Mouse (Mus musculus) CH12.LX (cell line): ENCODE data around the gene Ankfy1. TPM values are rescaled to one million over a fixed set of nuclear protein-coding genes. Genes with fewer than 3 reads are reported as not detected.

Experiments
- DNase-seq: peaks from one replicate; pipeline ENCODE4 v3.0.0-alpha.2; 2013; ENCODE audit errors: extremely low read depth
- H3K27ac ChIP-seq: 2 replicates; pipeline ENCODE4 v1.5.1; 2012; ENCODE audit warnings: low read depth, mild to moderate bottlenecking, control low read depth, moderate library complexity; ENCODE audit not compliant: insufficient read depth
- H3K27me3 ChIP-seq: replicated peaks from 2 replicates; pipeline ENCODE3; 2012; ENCODE audit warnings: inconsistent platforms
- H3K36me3 ChIP-seq, 2 experiments: replicated peaks in 1 of 2; 2 replicates each; pipeline versions ENCODE3 to v1.6.1; 2012; ENCODE audit warnings: inconsistent platforms in 1 of 2, low read length in 1 of 2, mild to moderate bottlenecking in 1 of 2, mixed read lengths in 1 of 2, moderate library complexity in 1 of 2; ENCODE audit not compliant: control insufficient read depth in 1 of 2, insufficient read depth in 1 of 2
- H3K4me1 ChIP-seq, 2 experiments: 2 replicates each; pipeline ENCODE4 v1.6.1; 2012; ENCODE audit warnings: inconsistent platforms in 1 of 2, moderate library complexity in 1 of 2; ENCODE audit not compliant: insufficient read depth in 2 of 2, control insufficient read depth in 1 of 2
- H3K4me2 ChIP-seq: 2 replicates; pipeline ENCODE4 v1.6.1; 2012; ENCODE audit warnings: low read depth, mild to moderate bottlenecking, control low read depth; ENCODE audit not compliant: poor library complexity, insufficient read depth, severe bottlenecking
- H3K4me3 ChIP-seq, 3 experiments: fragments of 150-350 bp in 1 of 3; sonication (generic) in 1 of 3; replicated peaks in 1 of 3; 2 replicates each; pipeline versions ENCODE3 to v1.5.1; 2011 to 2012; ENCODE audit warnings: low read depth in 2 of 3, low read length in 2 of 3, mild to moderate bottlenecking in 2 of 3, moderate library complexity in 2 of 3, control low read depth in 1 of 3, improper control_type of control experiment in 1 of 3, inconsistent platforms in 1 of 3, mixed read lengths in 1 of 3; ENCODE audit not compliant: poor library complexity in 1 of 3
- H3K79me2 ChIP-seq: replicated peaks from 2 replicates; pipeline ENCODE4 v1.6.1; 2012; ENCODE audit warnings: mild to moderate bottlenecking, moderate library complexity; ENCODE audit not compliant: control insufficient read depth, poor library complexity, insufficient read depth, severe bottlenecking; ENCODE audit errors: extremely low read depth
- H3K9ac ChIP-seq: 2 replicates; pipeline ENCODE4 v1.6.1; 2012; ENCODE audit warnings: low read depth, mild to moderate bottlenecking, control low read depth, moderate library complexity; ENCODE audit not compliant: insufficient read depth
- H3K9me3 ChIP-seq: replicated peaks from 2 replicates; pipeline ENCODE3; 2012; ENCODE audit warnings: low read length, inconsistent platforms, mixed read lengths
- CTCF ChIP-seq, 2 experiments: IDR thresholded peaks in 1 of 2; conservative IDR thresholded peaks in 1 of 2; 2 replicates each; pipeline ENCODE4 v1.5.1; 2011 to 2012; ENCODE audit warnings: low read depth in 2 of 2, low read length in 2 of 2, improper control_type of control experiment in 1 of 2, inconsistent platforms in 1 of 2, mild to moderate bottlenecking in 1 of 2, moderate library complexity in 1 of 2
- ELF1 ChIP-seq: IDR thresholded peaks from 2 replicates; pipeline ENCODE4 v1.6.1; 2014; ENCODE audit warnings: low read depth, mild to moderate bottlenecking, inconsistent platforms, low read length, improper control_type of control experiment
- ETS1 ChIP-seq: conservative IDR thresholded peaks from 2 replicates; pipeline ENCODE4 v1.6.1; 2012; ENCODE audit warnings: low read depth, mild to moderate bottlenecking, inconsistent platforms, low read length, improper control_type of control experiment, moderate library complexity
- GABPA ChIP-seq: IDR thresholded peaks from 2 replicates; pipeline ENCODE4 v1.6.1; 2012; ENCODE audit warnings: low read depth, low read length, improper control_type of control experiment, inconsistent platforms; ENCODE audit not compliant: insufficient replicate concordance
- HCFC1 ChIP-seq: IDR thresholded peaks from 2 replicates; pipeline ENCODE4 v1.6.1; 2012; ENCODE audit warnings: low read depth, mild to moderate bottlenecking, inconsistent platforms, low read length, improper control_type of control experiment
- IRF4 ChIP-seq: IDR thresholded peaks from 2 replicates; pipeline ENCODE4 v1.6.1; 2014; ENCODE audit warnings: low read depth, mild to moderate bottlenecking, inconsistent platforms, low read length, improper control_type of control experiment
- JUN ChIP-seq: IDR thresholded peaks from 2 replicates; pipeline ENCODE4 v1.6.1; 2011; ENCODE audit warnings: low read depth, mild to moderate bottlenecking, low read length, improper control_type of control experiment, moderate library complexity; ENCODE audit not compliant: insufficient read depth
- MAX ChIP-seq: IDR thresholded peaks from 2 replicates; pipeline ENCODE4 v1.6.1; 2011; ENCODE audit warnings: low read length, improper control_type of control experiment
- MAZ ChIP-seq: IDR thresholded peaks from 2 replicates; pipeline ENCODE4 v1.6.1; 2012; ENCODE audit warnings: low read depth, mild to moderate bottlenecking, inconsistent platforms, low read length, improper control_type of control experiment, moderate library complexity
- MXI1 ChIP-seq: IDR thresholded peaks from 2 replicates; pipeline ENCODE4 v1.6.1; 2011; ENCODE audit warnings: mild to moderate bottlenecking, low read depth, low read length, improper control_type of control experiment
- NELFE ChIP-seq: IDR thresholded peaks from 2 replicates; pipeline ENCODE4 v1.6.1; 2011; ENCODE audit warnings: low read depth, low read length, improper control_type of control experiment
- NRF1 ChIP-seq: IDR thresholded peaks from 2 replicates; pipeline ENCODE4 v1.6.1; 2014; ENCODE audit warnings: low read depth, mild to moderate bottlenecking, inconsistent platforms, low read length, improper control_type of control experiment, moderate library complexity
- PAX5 ChIP-seq: IDR thresholded peaks from 2 replicates; pipeline ENCODE4 v1.6.1; 2012; ENCODE audit warnings: low read length, inconsistent platforms, mixed read lengths
- POLR2AphosphoS2 ChIP-seq: IDR thresholded peaks from 2 replicates; pipeline ENCODE4 v1.6.1; 2011; ENCODE audit warnings: low read depth, low read length, improper control_type of control experiment
- RAD21 ChIP-seq: IDR thresholded peaks from 2 replicates; pipeline ENCODE4 v1.6.1; 2011; ENCODE audit warnings: low read depth, mild to moderate bottlenecking, low read length, improper control_type of control experiment, moderate library complexity
- RCOR1 ChIP-seq: conservative IDR thresholded peaks from 2 replicates; pipeline ENCODE4 v1.6.1; 2012; ENCODE audit warnings: low read depth, mild to moderate bottlenecking, inconsistent platforms, low read length, improper control_type of control experiment
- SIN3A ChIP-seq: IDR thresholded peaks from 2 replicates; pipeline ENCODE4 v1.6.1; 2012; ENCODE audit warnings: low read length, improper control_type of control experiment, inconsistent platforms
- SMC3 ChIP-seq: IDR thresholded peaks from 2 replicates; pipeline ENCODE4 v1.6.1; 2011; ENCODE audit warnings: low read depth, low read length, improper control_type of control experiment
- TBP ChIP-seq: conservative IDR thresholded peaks from 2 replicates; pipeline ENCODE4 v1.6.1; 2011; ENCODE audit warnings: low read depth, low read length, improper control_type of control experiment
- USF1 ChIP-seq: IDR thresholded peaks from 2 replicates; pipeline ENCODE4 v1.6.1; 2014; ENCODE audit warnings: low read depth, mild to moderate bottlenecking, inconsistent platforms, low read length, improper control_type of control experiment
- ZC3H11A ChIP-seq: IDR thresholded peaks from 2 replicates; pipeline ENCODE4 v1.6.1; 2012; ENCODE audit warnings: low read depth, mild to moderate bottlenecking, inconsistent platforms, low read length, improper control_type of control experiment
- ZMIZ1 ChIP-seq: IDR thresholded peaks from 2 replicates; pipeline ENCODE4 v1.6.1; 2012; ENCODE audit warnings: low read depth, mild to moderate bottlenecking, inconsistent platforms, low read length, improper control_type of control experiment
- ZNF384 ChIP-seq: IDR thresholded peaks from 2 replicates; pipeline ENCODE4 v1.6.1; 2012; ENCODE audit warnings: low read depth, low read length, improper control_type of control experiment, inconsistent platforms
- dilution Hi-C: fragments of 300-500 bp; cut with MboI; formaldehyde crosslinking; loops from 2 replicates; pipeline ENCODE4 v1.14.3; 2020; ENCODE audit warnings: low sequenced_read_pairs; ENCODE audit not compliant: extremely low pct_unique_long_range_greater_than_20kb, extremely low pct_ligation_motif_present
- in situ Hi-C: fragments of 300-500 bp; cut with MboI; formaldehyde crosslinking; loops from 3 replicates; pipeline ENCODE4 v1.14.3; 2019; ENCODE audit warnings: low sequenced_read_pairs, low pct_ligation_motif_present, low pct_unique_long_range_greater_than_20kb, mixed read lengths
- polyA plus RNA-seq: library from polyadenylated mRNA; unstranded; fragments of >175 nt; gene quantifications from 2 replicates; pipeline ENCODE4 v1.2.1, GENCODE M21; 2012; ENCODE audit warnings: low read depth; ENCODE audit not compliant: insufficient read length
- total RNA-seq, 2 experiments: library from RNA; depleted of rRNA; stranded (reverse); fragments of 300-350 nt in 1 of 2; fragments of >200 nt in 1 of 2; gene quantifications; 2 replicates each; pipeline ENCODE4 v1.2.3; 2012 to 2014

The Ankfy1 gene
- total and polyA plus RNA-seq, 3 experiments: 31.4 to 37.0 (median 31.5) TPM

DNA sequence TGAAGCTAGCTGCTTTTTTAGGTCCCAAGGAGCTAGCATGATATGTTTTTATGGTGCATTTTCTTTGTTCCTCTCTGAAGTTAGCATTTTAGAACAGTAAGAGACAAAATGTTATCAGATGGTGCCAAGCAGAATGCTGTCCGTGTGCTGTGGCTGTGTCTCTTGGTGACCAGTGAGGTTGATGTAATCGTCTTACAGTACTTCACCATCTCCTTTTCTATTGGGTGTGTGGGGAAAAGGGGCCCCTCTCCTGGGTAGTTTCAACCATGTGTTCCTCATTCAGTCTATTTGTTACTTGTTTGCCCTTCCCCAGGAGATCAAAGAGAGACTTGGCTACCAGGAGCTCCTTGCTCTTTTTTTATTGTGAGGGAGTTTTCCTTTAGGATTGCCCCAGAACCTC is 33.4 kb downstream of the Ankfy1 start (continued):
- no peak for TF ChIP-seq ZC3H11A
- TF ChIP-seq CTCF (conservative IDR thresholded peaks at IDR 0.05 in 1 of 2, IDR thresholded peaks at IDR 0.05 in 1 of 2; ENCODE audit: low read depth in 2 of 2, low read length in 2 of 2): no peak
- peak; percentile 22; the same call in 1 of the 2 replicates for TF ChIP-seq MXI1
- TF ChIP-seq NRF1: no peak
- no peak for TF ChIP-seq SIN3A

DNA sequence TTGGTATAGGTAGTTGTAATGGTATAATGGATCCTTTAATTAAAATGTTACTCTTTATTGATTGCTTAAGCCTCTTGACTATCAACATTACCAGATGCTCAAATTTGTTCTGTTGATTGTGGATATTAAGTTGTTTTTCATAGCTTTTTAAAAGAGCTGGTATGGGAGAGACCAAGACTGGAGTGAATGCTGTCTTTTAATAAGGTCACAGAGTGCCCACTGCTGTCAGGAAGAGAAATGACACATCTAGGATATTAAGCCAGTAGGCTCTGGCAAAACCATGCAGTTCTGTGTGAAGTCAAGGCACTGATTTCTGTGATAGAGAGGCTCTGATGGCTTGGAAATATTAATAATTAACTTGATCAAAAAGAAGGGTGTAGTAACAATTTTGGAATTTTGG is 34.1 kb downstream of the Ankfy1 start:
- Histone ChIP-seq H3K4me1 (peaks cover 7 to 28% of the 10 kb centered on the region in 2 experiments), H3K4me3 (no peak overlapping the region), H3K27ac (no peak overlapping the region), H3K27me3 (no peaks in the 10 kb centered on the region), H3K36me3 (peaks cover 25 to 66% of the 10 kb centered on the region in 2 experiments), H3K9ac (peak overlapping the region; percentile 63; the same call in 1 of the 2 replicates), H3K4me2 (no peak overlapping the region), H3K9me3 (no peaks in the 10 kb centered on the region), H3K79me2 (peaks cover 10% of the 10 kb centered on the region; the same call in 1 of the 2 replicates)
- dilution Hi-C loops: no loop called here
- in situ Hi-C loops: no loop called here
- TF ChIP-seq IRF4: 0 out of 2 replicates have a peak, but pooled peaks have one; percentile 39
- peak; percentile 94 for TF ChIP-seq SMC3
- peak; percentile 41 to 92; a peak in 2 of 4 replicates for TF ChIP-seq CTCF (conservative IDR thresholded peaks at IDR 0.05 in 1 of 2, IDR thresholded peaks at IDR 0.05 in 1 of 2; ENCODE audit: low read depth in 2 of 2, low read length in 2 of 2)
- no peak for TF ChIP-seq ZMIZ1
- no peak for TF ChIP-seq NRF1
- no peak for TF ChIP-seq MAX
- peak; percentile 47; the same call in 1 of the 2 replicates for TF ChIP-seq ZC3H11A
- TF ChIP-seq ELF1: no peak
- TF ChIP-seq RAD21: peak; percentile 93
- peak; percentile 62 for DNase-seq

DNA sequence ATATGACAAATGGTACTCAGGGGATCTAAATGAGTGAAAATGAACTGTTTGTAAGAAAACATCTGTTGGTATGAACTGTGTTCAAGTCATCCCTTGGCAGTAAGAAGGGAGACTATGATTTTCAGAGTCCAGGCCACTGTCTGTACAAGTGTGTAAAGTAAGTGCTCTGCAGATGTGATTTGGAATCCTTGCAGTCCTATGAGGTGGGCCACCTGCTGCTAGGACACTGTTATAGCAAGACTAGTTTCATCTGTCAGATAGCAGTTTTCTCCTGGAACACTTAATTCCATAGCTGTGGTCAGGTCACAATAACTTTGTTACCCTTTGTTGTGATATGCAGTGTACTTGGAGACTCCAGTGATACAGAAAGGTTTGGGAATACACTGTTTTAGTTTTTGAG is 36.2 kb downstream of the Ankfy1 start:
- Histone ChIP-seq H3K36me3 (peaks cover 40 to 78% of the 10 kb centered on the region in 2 experiments), H3K79me2 (peaks cover 10% of the 10 kb centered on the region; the same call in 1 of the 2 replicates), H3K4me3 (no peak overlapping the region), H3K9me3 (no peaks in the 10 kb centered on the region), H3K27ac (no peak overlapping the region), H3K4me2 (no peak overlapping the region), H3K9ac (no peak overlapping the region), H3K27me3 (no peaks in the 10 kb centered on the region), H3K4me1 (peaks cover 7 to 21% of the 10 kb centered on the region in 2 experiments)
- DNase-seq: peak; percentile 23
- dilution Hi-C loops (no loop called here), in situ Hi-C loops (loop anchor here (5.0 kb wide), 1 partner anchor 154 kb away; no protein-coding TSS in a partner anchor)
- peak; percentile 24 to 70; a peak in 3 of 4 replicates for TF ChIP-seq CTCF (conservative IDR thresholded peaks at IDR 0.05 in 1 of 2, IDR thresholded peaks at IDR 0.05 in 1 of 2; ENCODE audit: low read depth in 2 of 2, low read length in 2 of 2)
- no peak for TF ChIP-seq ZNF384
- TF ChIP-seq SMC3: peak; percentile 83
- TF ChIP-seq RAD21: peak; percentile 43
- TF ChIP-seq PAX5: no peak
- no peak for TF ChIP-seq NRF1
- TF ChIP-seq TBP: no peak
- TF ChIP-seq GABPA: no peak
- no peak for TF ChIP-seq ETS1
- TF ChIP-seq RCOR1: no peak
- TF ChIP-seq MAZ: no peak
- TF ChIP-seq POLR2AphosphoS2: no peak
- no peak for TF ChIP-seq JUN
- no peak for TF ChIP-seq NELFE
- no peak for TF ChIP-seq HCFC1
- TF ChIP-seq USF1: no peak
- no peak for TF ChIP-seq MAX
